9 mouse cellular contexts compared by ENCODE assay signal in genomic region chr9:77496540-77497062, GRCm38 (mm10). TPM values are rescaled to one million over a fixed set of nuclear protein-coding genes. Genes with fewer than 3 reads are reported as not detected.
A peak's percentile ranks its signal among the peaks of the same experiment; 100 is the strongest.
DNase-seq lines count a peak whose midpoint lies in the region; ATAC-seq lines count a peak whose summit lies in the region.
"Had no signal": no experiment of that assay in that cellular context is flagged by ENCODE, and none has a peak within 500 bp of the region (broad histone marks: within the 10 kb centered on the region; RNA-seq: fewer than 3 reads in every experiment).

No protein-coding gene starts in this region.

- H3K9ac ChIP-seq in intestine, embryonic 14.5 days (ENCODE audit: low read length), result no peak overlapping the region
- no peak overlapping the region for H3K9ac ChIP-seq in intestine, embryonic 15.5 days
- no peak overlapping the region for H3K9ac ChIP-seq in midbrain, embryonic 13.5 days (replicated peaks)

- H3K9me3 ChIP-seq in intestine, embryonic 14.5 days (ENCODE audit: control insufficient read depth, low read length), result no peaks in the 10 kb centered on the region
- H3K9me3 ChIP-seq in intestine, embryonic 15.5 days, result no peaks in the 10 kb centered on the region
- H3K9me3 ChIP-seq in midbrain, embryonic 13.5 days, result no peaks in the 10 kb centered on the region

- 0 out of 2 replicates have a peak overlapping the region, but pooled peaks have one; percentile 16 for H3K27ac ChIP-seq in intestine, embryonic 14.5 days (ENCODE audit: low read depth)
- no peak overlapping the region for H3K27ac ChIP-seq in intestine, embryonic 15.5 days
- H3K27ac ChIP-seq in midbrain, embryonic 13.5 days, result peak overlapping the region; percentile 69

- no peak overlapping the region for H3K4me3 ChIP-seq in intestine, embryonic 14.5 days (ENCODE audit: low read depth, low read length)
- no peak overlapping the region for H3K4me3 ChIP-seq in intestine, embryonic 15.5 days (replicated peaks)
- H3K4me3 ChIP-seq in midbrain, embryonic 13.5 days (replicated peaks), result no peak overlapping the region

- no peak for DNase-seq in intestine, embryonic 14.5 days (ENCODE audit: low spot score)
- peak; percentile 74 for DNase-seq in embryo, embryonic 10.5 days (ENCODE audit: low spot score)
- DNase-seq in left cerebral cortex, postnatal 10 days (ENCODE audit: extremely low spot score in 1 of 2, low spot score in 2 of 2), result no peak
- DNase-seq in layer of hippocampus, adult 9-10 months (ENCODE audit: low spot score), result no peak
- DNase-seq in gastrocnemius, postnatal 25 days, result no peak
- DNase-seq: cerebellum, postnatal 25 days had no signal

- no peaks in the 10 kb centered on the region for H3K36me3 ChIP-seq in intestine, embryonic 14.5 days (ENCODE audit: control insufficient read depth, insufficient read depth, low read length)
- H3K36me3 ChIP-seq in intestine, embryonic 15.5 days, result no peaks in the 10 kb centered on the region
- no peaks in the 10 kb centered on the region for H3K36me3 ChIP-seq in midbrain, embryonic 13.5 days

- WGBS in intestine, embryonic 14.5 days, result 34% methylated on average over 12 of the region's 12 CpGs
- WGBS in intestine, embryonic 15.5 days, result 40% methylated on average over 12 of the region's 12 CpGs
- WGBS in midbrain, embryonic 13.5 days, result 14% methylated on average over 12 of the region's 12 CpGs

- H3K4me1 ChIP-seq in intestine, embryonic 14.5 days (replicated peaks; ENCODE audit: control insufficient read depth, insufficient read depth, low read length), result 0 out of 2 replicates have a peak, but pooled peaks cover 2% of the 10 kb centered on the region
- H3K4me1 ChIP-seq in intestine, embryonic 15.5 days (replicated peaks), result 0 out of 2 replicates have a peak, but pooled peaks cover 2% of the 10 kb centered on the region
- H3K4me1 ChIP-seq in midbrain, embryonic 13.5 days (replicated peaks), result peaks cover 22% of the 10 kb centered on the region

- no peaks in the 10 kb centered on the region for H3K27me3 ChIP-seq in intestine, embryonic 14.5 days (replicated peaks; ENCODE audit: control insufficient read depth, insufficient read depth, low read length)
- H3K27me3 ChIP-seq in intestine, embryonic 15.5 days (replicated peaks), result no peaks in the 10 kb centered on the region
- H3K27me3 ChIP-seq in midbrain, embryonic 13.5 days, result peaks cover 45% of the 10 kb centered on the region

- intact Hi-C loops in left cerebral cortex, postnatal 10 days (cut with DNase I), result no loop called here

- H3K4me2 ChIP-seq in intestine, embryonic 14.5 days (ENCODE audit: low read length), result no peak overlapping the region
- no peak overlapping the region for H3K4me2 ChIP-seq in intestine, embryonic 15.5 days (replicated peaks)
- H3K4me2 ChIP-seq in midbrain, embryonic 13.5 days (replicated peaks), result peak overlapping the region; percentile 6; the same call in 1 of the 2 replicates

- no peak for ATAC-seq in intestine, embryonic 14.5 days (replicated peaks; ENCODE audit: low FRiP score, low TSS enrichment, low read depth)
- ATAC-seq in intestine, embryonic 15.5 days, result no peak
- peak; percentile 74 to 87 for ATAC-seq in hematopoietic stem cell, adult 5-6 weeks (replicated peaks in 1 of 2; ENCODE audit: insufficient read depth in 1 of 2, low FRiP score in 2 of 2, low TSS enrichment in 1 of 2, low read depth in 1 of 2, poor library complexity in 2 of 2, severe bottlenecking in 2 of 2)
- ATAC-seq in midbrain, embryonic 13.5 days, result peak; percentile 94

RNA-seq across cellular contexts. Expression of gene Lrrc1, which starts 48.1 kb away (rescaled TPM):
- polyA plus RNA-seq in intestine, embryonic 14.5 days (2014; fragmentation: Nextera tagmentation; extraction: Ambion mirVana), result 14.2 and 14.6 TPM in 2 replicates
- polyA plus RNA-seq in intestine, embryonic 15.5 days (2015; fragmentation: Nextera tagmentation; extraction: Ambion mirVana), result 14.1 and 16.1 TPM in 2 replicates
- 24.4 and 30.0 TPM in 2 replicates for total RNA-seq in hematopoietic stem cell, adult 5-6 weeks (2017)
- 4.8 and 5.0 TPM in 2 replicates for polyA plus RNA-seq in midbrain, embryonic 13.5 days (2015; fragmentation: Nextera tagmentation; extraction: Ambion mirVana)
- 1 to 10 TPM; 5.4 to 6.0 TPM for total RNA-seq in left cerebral cortex, postnatal 10 days (2021)
- under 1 TPM; 0.54 to 0.88 TPM for total RNA-seq in gastrocnemius, postnatal 25 days (2021)

Comparison
In these comparisons a context has a peak if more than half of its experiments do, and no peak if none do; other contexts are left out.
1. ATAC-seq: peak in hematopoietic stem cell, adult 5-6 weeks (2 of 2) and midbrain, embryonic 13.5 days (single experiment); none in intestine, embryonic 14.5 days (single experiment) and intestine, embryonic 15.5 days (single experiment).